Mouse (Mus musculus): ENCODE measurements around the gene Vmn2r27. TPM values are rescaled to one million over a fixed set of nuclear protein-coding genes. Genes with fewer than 3 reads are reported as not detected.

Gene Vmn2r27
- polyA plus RNA-seq, 1 experiment: not detected

- WGBS: 85% methylated on average over 4 of the region's 4 CpGs
- no peak overlapping the region for H3K27ac ChIP-seq (ENCODE audit: insufficient read depth, low read length)
- DNase-seq: no peak
- TF ChIP-seq POLR2A (IDR thresholded peaks at IDR 0.05; ENCODE audit: borderline replicate concordance, insufficient read depth, low read length) (no peak), CTCF (IDR thresholded peaks at IDR 0.05; ENCODE audit: borderline replicate concordance, insufficient read depth, low read depth, low read length) (no peak)
- H3K4me1 ChIP-seq (ENCODE audit: control insufficient read depth, insufficient read depth, low read length): no peaks in the 10 kb centered on the region
- H3K4me3 ChIP-seq (replicated peaks; ENCODE audit: insufficient read depth, low read depth, low read length): no peak overlapping the region
- H3K27me3 ChIP-seq (ENCODE audit: control insufficient read depth, insufficient read depth, low read length): no peaks in the 10 kb centered on the region
Measured at GRCm38 (mm10) chr6:124202116-124202515, 29.5 kb downstream of the Vmn2r27 start.

- 13% methylated on average over 3 of the region's 3 CpGs for WGBS
- no peak for TF ChIP-seq CTCF (IDR thresholded peaks at IDR 0.05; ENCODE audit: borderline replicate concordance, insufficient read depth, low read depth, low read length)
- TF ChIP-seq POLR2A (IDR thresholded peaks at IDR 0.05; ENCODE audit: borderline replicate concordance, insufficient read depth, low read length): no peak
- Histone ChIP-seq H3K4me3 (replicated peaks; ENCODE audit: insufficient read depth, low read depth, low read length) (no peak overlapping the region), H3K27me3 (ENCODE audit: control insufficient read depth, insufficient read depth, low read length) (no peaks in the 10 kb centered on the region), H3K4me1 (ENCODE audit: control insufficient read depth, insufficient read depth, low read length) (peaks cover 4% of the 10 kb centered on the region; the same call in 1 of the 2 replicates), H3K27ac (ENCODE audit: insufficient read depth, low read length) (no peak overlapping the region; the same call in 1 of the 2 replicates)
- peak; percentile 16 to 63 for DNase-seq
Measured at GRCm38 (mm10) chr6:124168499-124169257, 63.0 kb downstream of the Vmn2r27 start.

GRCm38 (mm10) chr6:124166596-124166995 lies 65.1 kb downstream of the Vmn2r27 start:
- no peaks in the 10 kb centered on the region for H3K27me3 ChIP-seq (ENCODE audit: control insufficient read depth, insufficient read depth, low read length)
- no peak overlapping the region for H3K27ac ChIP-seq (ENCODE audit: insufficient read depth, low read length)
- no peak overlapping the region for H3K4me3 ChIP-seq (replicated peaks; ENCODE audit: insufficient read depth, low read depth, low read length)
- TF ChIP-seq CTCF (IDR thresholded peaks at IDR 0.05; ENCODE audit: borderline replicate concordance, insufficient read depth, low read depth, low read length) (no peak), POLR2A (IDR thresholded peaks at IDR 0.05; ENCODE audit: borderline replicate concordance, insufficient read depth, low read length) (no peak)
- DNase-seq: no peak
- peaks cover 4% of the 10 kb centered on the region; the same call in 1 of the 2 replicates for H3K4me1 ChIP-seq (ENCODE audit: control insufficient read depth, insufficient read depth, low read length)
- WGBS: 65% methylated on average over 2 of the region's 2 CpGs

GRCm38 (mm10) chr6:124149808-124150207 lies 81.8 kb downstream of the Vmn2r27 start:
- no peak for DNase-seq
- Histone ChIP-seq H3K27ac (ENCODE audit: insufficient read depth, low read length) (no peak overlapping the region), H3K4me3 (replicated peaks; ENCODE audit: insufficient read depth, low read depth, low read length) (no peak overlapping the region), H3K4me1 (ENCODE audit: control insufficient read depth, insufficient read depth, low read length) (no peaks in the 10 kb centered on the region), H3K27me3 (ENCODE audit: control insufficient read depth, insufficient read depth, low read length) (no peaks in the 10 kb centered on the region)
- no peak for TF ChIP-seq POLR2A (IDR thresholded peaks at IDR 0.05; ENCODE audit: borderline replicate concordance, insufficient read depth, low read length)
- WGBS: 26% methylated on average over 1 of the region's 1 CpGs

Other genes starting within 250 kb of the Vmn2r27 start
- not detected in 2 replicates for gene Vmn2r26, start 207.3 kb downstream of the Vmn2r27 start, polyA plus RNA-seq (2012; rRNA removed)
- 0.29 and 0.43 TPM in 2 replicates for gene Cd163, start 72.8 kb upstream of the Vmn2r27 start, polyA plus RNA-seq (2012; rRNA removed)
- gene Pex5, start 183.2 kb upstream of the Vmn2r27 start, polyA plus RNA-seq (2012; rRNA removed): 57.1 and 58.5 TPM in 2 replicates
- 385 and 434 TPM in 2 replicates for gene Clstn3, start 232.9 kb upstream of the Vmn2r27 start, polyA plus RNA-seq (2012; rRNA removed)

Measured in cerebellum, adult 2 months (tissue).